Mouse (Mus musculus) midbrain, postnatal 0 days (tissue): Measurements from ENCODE around the gene Ube2q1. TPM values are rescaled to one million over a fixed set of nuclear protein-coding genes. Genes with fewer than 3 reads are reported as not detected.

ENCODE experiments used
- ATAC-seq: fragments of 200-750 bp; cut with Nextera tagmentation; 2 replicates; pipeline ENCODE4 v1.8.0; 2017; ENCODE audit warnings: moderate number of reproducible peaks, mild to moderate bottlenecking, moderate TSS enrichment, moderate library complexity; ENCODE audit not compliant: low FRiP score
- DNase-seq: peaks from one replicate; pipeline ENCODE4 v3.0.0-alpha.2; 2015; ENCODE audit warnings: low spot score
- H3K27ac ChIP-seq: fragments of 300-500 bp; sonication (generic); 2 replicates; pipeline ENCODE4 v1.5.1; 2014; ENCODE audit warnings: low read depth, mild to moderate bottlenecking, low read length, mixed read lengths
- H3K27me3 ChIP-seq: fragments of 300-500 bp; sonication (generic); 2 replicates; pipeline ENCODE4 v1.6.1; 2014; ENCODE audit warnings: low read length, control low read depth, mixed read lengths; ENCODE audit not compliant: insufficient read depth
- H3K36me3 ChIP-seq: fragments of 300-500 bp; sonication (generic); 2 replicates; pipeline ENCODE4 v1.6.1; 2014; ENCODE audit warnings: low read length, control low read depth, mixed read lengths; ENCODE audit not compliant: insufficient read depth
- H3K4me1 ChIP-seq: fragments of 300-500 bp; sonication (generic); 2 replicates; pipeline ENCODE4 v1.6.1; 2014; ENCODE audit warnings: mild to moderate bottlenecking, control low read depth, antibody characterized with exemption, low read length, mixed read lengths; ENCODE audit not compliant: insufficient read depth
- H3K4me2 ChIP-seq: fragments of 300-500 bp; sonication (generic); 2 replicates; pipeline ENCODE4 v1.6.1; 2014; ENCODE audit warnings: low read depth, mild to moderate bottlenecking, low read length, mixed read lengths; ENCODE audit not compliant: poor library complexity, severe bottlenecking
- H3K4me3 ChIP-seq: fragments of 300-500 bp; sonication (generic); 2 replicates; pipeline ENCODE4 v1.5.1; 2014; ENCODE audit warnings: low read depth, mild to moderate bottlenecking, low read length, moderate library complexity
- H3K9ac ChIP-seq: fragments of 300-500 bp; sonication (generic); replicated peaks from 2 replicates; pipeline ENCODE4 v1.6.1; 2014; ENCODE audit warnings: mild to moderate bottlenecking, low read length, moderate library complexity, mixed read lengths; ENCODE audit not compliant: poor library complexity, severe bottlenecking
- H3K9me3 ChIP-seq: fragments of 300-500 bp; sonication (generic); 2 replicates; pipeline ENCODE4 v1.6.1; 2016; ENCODE audit warnings: low read length, control low read depth
- CTCF ChIP-seq: IDR thresholded peaks from 2 replicates; pipeline ENCODE4 v1.5.1; 2016; ENCODE audit warnings: antibody characterized with exemption, mild to moderate bottlenecking
- WGBS: fragments of 180-500 bp; shearing (Covaris S2); extraction: QIAGEN DNeasy Blood & Tissue Kit; methylation state at CpG from one replicate; pipeline ENCODE4 v1.1.7; 2014; 5-methylcytosine and 5-hydroxymethylcytosine counted together
- polyA plus RNA-seq: library from polyadenylated mRNA; unstranded; fragments of >200 nt; fragmentation: Nextera tagmentation; extraction: Ambion mirVana; gene quantifications from 2 replicates; pipeline ENCODE4 v1.2.1, GENCODE M21; 2015
- total RNA-seq: library from RNA; depleted of rRNA; stranded (reverse); fragments of >200 nt; gene quantifications from 2 replicates; pipeline ENCODE4 v1.2.3, GENCODE M21; 2014

The Ube2q1 gene
- total and polyA plus RNA-seq, 2 experiments from 2014 or later: 9.4 to 62.2 TPM

GRCm38 (mm10) chr3:89780102-89780501 lies 6.7 kb downstream of the Ube2q1 start:
- no peak for TF ChIP-seq CTCF
- 83% methylated on average over 4 of the region's 4 CpGs for WGBS
- H3K9ac ChIP-seq: no peak overlapping the region
- H3K27me3 ChIP-seq: no peaks in the 10 kb centered on the region
- no peak overlapping the region for H3K27ac ChIP-seq
- peaks cover 57% of the 10 kb centered on the region for H3K36me3 ChIP-seq
- no peak for ATAC-seq
- H3K4me1 ChIP-seq: peaks cover 3% of the 10 kb centered on the region
- DNase-seq: no peak
- no peak overlapping the region for H3K4me2 ChIP-seq
- no peaks in the 10 kb centered on the region for H3K9me3 ChIP-seq
- H3K4me3 ChIP-seq: no peak overlapping the region

GRCm38 (mm10) chr3:89781640-89782039 lies 8.2 kb downstream of the Ube2q1 start:
- WGBS: 69% methylated on average over 5 of the region's 5 CpGs
- Histone ChIP-seq H3K36me3 (peaks cover 52% of the 10 kb centered on the region), H3K9ac (no peak overlapping the region), H3K27ac (no peak overlapping the region), H3K4me1 (no peaks in the 10 kb centered on the region), H3K4me3 (no peak overlapping the region), H3K4me2 (no peak overlapping the region), H3K9me3 (no peaks in the 10 kb centered on the region), H3K27me3 (no peaks in the 10 kb centered on the region)
- no peak for DNase-seq
- TF ChIP-seq CTCF: no peak
- no peak for ATAC-seq

- Histone ChIP-seq H3K36me3 (peaks cover 28% of the 10 kb centered on the region), H3K9ac (no peak overlapping the region), H3K27ac (no peak overlapping the region), H3K27me3 (no peaks in the 10 kb centered on the region), H3K9me3 (no peaks in the 10 kb centered on the region), H3K4me2 (no peak overlapping the region), H3K4me1 (no peaks in the 10 kb centered on the region), H3K4me3 (no peak overlapping the region)
- 19% methylated on average over 11 of the region's 11 CpGs for WGBS
- peak; percentile 82 for DNase-seq
- TF ChIP-seq CTCF: peak; percentile 78
- peak; percentile 62; the same call in 1 of the 2 replicates for ATAC-seq
Measured at GRCm38 (mm10) chr3:89784991-89785753, 11.8 kb downstream of the Ube2q1 start.

- H3K27ac ChIP-seq: no peak overlapping the region
- H3K27me3 ChIP-seq: no peaks in the 10 kb centered on the region
- WGBS: 80% methylated on average over 6 of the region's 6 CpGs
- no peaks in the 10 kb centered on the region for H3K4me1 ChIP-seq
- TF ChIP-seq CTCF: no peak
- H3K4me3 ChIP-seq: no peak overlapping the region
- H3K4me2 ChIP-seq: no peak overlapping the region
- no peaks in the 10 kb centered on the region for H3K9me3 ChIP-seq
- DNase-seq (no peak), ATAC-seq (no peak)
- H3K36me3 ChIP-seq: peaks cover 17% of the 10 kb centered on the region
- no peak overlapping the region for H3K9ac ChIP-seq
Measured at GRCm38 (mm10) chr3:89786275-89786674, 12.9 kb downstream of the Ube2q1 start.

GRCm38 (mm10) chr3:89788680-89789352 lies 15.4 kb downstream of the Ube2q1 start:
- TF ChIP-seq CTCF: no peak
- Histone ChIP-seq H3K9ac (no peak overlapping the region), H3K27me3 (no peaks in the 10 kb centered on the region), H3K4me3 (no peak overlapping the region), H3K4me1 (no peaks in the 10 kb centered on the region), H3K36me3 (no peaks in the 10 kb centered on the region), H3K27ac (no peak overlapping the region), H3K4me2 (no peak overlapping the region), H3K9me3 (no peaks in the 10 kb centered on the region)
- DNase-seq (no peak), ATAC-seq (no peak)
- WGBS: 74% methylated on average over 16 of the region's 16 CpGs

GRCm38 (mm10) chr3:89794616-89795015 lies 21.2 kb downstream of the Ube2q1 start:
- Histone ChIP-seq H3K9ac (no peak overlapping the region), H3K27me3 (no peaks in the 10 kb centered on the region), H3K4me1 (no peaks in the 10 kb centered on the region), H3K4me2 (no peak overlapping the region), H3K4me3 (no peak overlapping the region), H3K9me3 (no peaks in the 10 kb centered on the region), H3K36me3 (no peaks in the 10 kb centered on the region), H3K27ac (no peak overlapping the region)
- 59% methylated on average over 2 of the region's 2 CpGs for WGBS
- TF ChIP-seq CTCF: no peak
- DNase-seq: no peak
- ATAC-seq: no peak
